Mouse (Mus musculus) forebrain, embryonic 14.5 days (tissue): ENCODE data around the gene 4930467E23Rik. TPM values are rescaled to one million over a fixed set of nuclear protein-coding genes. Genes with fewer than 3 reads are reported as not detected.
"Not testable (repeated sequence)": the region's sequence is repeated elsewhere in the genome, so short reads cannot be mapped to it uniquely, and the experiment has no call there.

Experiments
- ATAC-seq: fragments of 200-750 bp; cut with Nextera tagmentation; 2 replicates; pipeline ENCODE4 v1.8.0; 2017; ENCODE audit warnings: mild to moderate bottlenecking, moderate library complexity
- DNase-seq: peaks from one replicate; pipeline ENCODE4 v3.0.0-alpha.2; 2015; ENCODE audit warnings: low spot score
- H3K27ac ChIP-seq: fragments of 300-500 bp; sonication (generic); 2 replicates; pipeline ENCODE4 v1.5.1; 2014; ENCODE audit warnings: low read depth, mild to moderate bottlenecking, control low read depth, low read length, moderate library complexity
- H3K27me3 ChIP-seq: fragments of 300-500 bp; sonication (generic); replicated peaks from 2 replicates; pipeline ENCODE4 v1.6.1; 2014; ENCODE audit warnings: low read length, control low read depth, mixed read lengths; ENCODE audit not compliant: control insufficient read depth, insufficient read depth
- H3K36me3 ChIP-seq: fragments of 300-500 bp; sonication (generic); 2 replicates; pipeline ENCODE4 v1.6.1; 2014; ENCODE audit warnings: low read length, control low read depth; ENCODE audit not compliant: control insufficient read depth, insufficient read depth
- H3K4me1 ChIP-seq: fragments of 300-500 bp; sonication (generic); 2 replicates; pipeline ENCODE4 v1.6.1; 2014; ENCODE audit warnings: antibody characterized with exemption, low read length, control low read depth; ENCODE audit not compliant: control insufficient read depth, insufficient read depth
- H3K4me2 ChIP-seq: fragments of 300-500 bp; sonication (generic); 2 replicates; pipeline ENCODE4 v1.6.1; 2014; ENCODE audit warnings: mild to moderate bottlenecking, control low read depth, low read length
- H3K4me3 ChIP-seq: fragments of 300-500 bp; sonication (generic); 2 replicates; pipeline ENCODE4 v1.5.1; 2014; ENCODE audit warnings: low read depth, low read length, control low read depth
- H3K9ac ChIP-seq: fragments of 300-500 bp; sonication (generic); 2 replicates; pipeline ENCODE4 v1.6.1; 2014; ENCODE audit warnings: mild to moderate bottlenecking, low read length, control low read depth, moderate library complexity
- H3K9me3 ChIP-seq: fragments of 300-500 bp; sonication (generic); replicated peaks from 2 replicates; pipeline ENCODE4 v1.6.1; 2016; ENCODE audit warnings: low read length, control low read depth, mixed read lengths; ENCODE audit not compliant: control insufficient read depth
- WGBS: fragments of 180-500 bp; shearing (Covaris S2); extraction: QIAGEN DNeasy Blood & Tissue Kit; methylation state at CpG from one replicate; pipeline ENCODE4 v1.1.7; 2014; 5-methylcytosine and 5-hydroxymethylcytosine counted together
- polyA plus RNA-seq: library from polyadenylated mRNA; unstranded; fragments of >200 nt; fragmentation: Nextera tagmentation; extraction: Ambion mirVana; gene quantifications from 2 replicates; pipeline ENCODE4 v1.2.1, GENCODE M21; 2014

4930467E23Rik gene
- polyA plus RNA-seq, 1 experiment from 2014 or later: not detected

- ATAC-seq: peak; percentile 57; the same call in 1 of the 2 replicates
- WGBS: 85% methylated on average over 13 of the region's 15 CpGs
- not testable (repeated sequence) for H3K27ac ChIP-seq, H3K4me2 ChIP-seq, H3K9ac ChIP-seq, H3K36me3 ChIP-seq, H3K4me3 ChIP-seq, H3K4me1 ChIP-seq, H3K9me3 ChIP-seq, DNase-seq, H3K27me3 ChIP-seq
These were observed 21.5 kb upstream of the 4930467E23Rik start for GRCm38 (mm10) chr8:19707761-19708443.

- not testable (repeated sequence) for DNase-seq, H3K9ac ChIP-seq, ATAC-seq, H3K4me1 ChIP-seq, H3K27ac ChIP-seq, H3K4me2 ChIP-seq, H3K4me3 ChIP-seq, H3K36me3 ChIP-seq, H3K9me3 ChIP-seq, H3K27me3 ChIP-seq
These were observed 20.4 kb upstream of the 4930467E23Rik start for GRCm38 (mm10) chr8:19708976-19709375.

GRCm38 (mm10) chr8:19709488-19709887 is 19.9 kb upstream of the 4930467E23Rik start:
- not testable (repeated sequence) for H3K4me3 ChIP-seq, H3K36me3 ChIP-seq, H3K4me2 ChIP-seq, H3K9ac ChIP-seq, H3K27me3 ChIP-seq, DNase-seq, H3K27ac ChIP-seq, H3K4me1 ChIP-seq, ATAC-seq
- H3K9me3 ChIP-seq: peaks cover 11% of the 10 kb centered on the region; the same call in 1 of the 2 replicates
- WGBS: 89% methylated on average over 4 of the region's 4 CpGs

- H3K4me2 ChIP-seq, H3K27ac ChIP-seq, DNase-seq, H3K9ac ChIP-seq, H3K36me3 ChIP-seq, H3K4me1 ChIP-seq, H3K4me3 ChIP-seq, H3K27me3 ChIP-seq: not testable (repeated sequence)
- peaks cover 11% of the 10 kb centered on the region; the same call in 1 of the 2 replicates for H3K9me3 ChIP-seq
- WGBS: 86% methylated on average over 5 of the region's 9 CpGs
- peak; percentile 61; the same call in 1 of the 2 replicates for ATAC-seq
These were observed 18.1 kb upstream of the 4930467E23Rik start for GRCm38 (mm10) chr8:19711171-19711860.

GRCm38 (mm10) chr8:19712227-19712750 is 17.1 kb upstream of the 4930467E23Rik start:
- H3K4me1 ChIP-seq, DNase-seq, ATAC-seq, H3K9me3 ChIP-seq, H3K27me3 ChIP-seq, H3K36me3 ChIP-seq, H3K4me3 ChIP-seq, H3K9ac ChIP-seq, H3K4me2 ChIP-seq, H3K27ac ChIP-seq: not testable (repeated sequence)
- 100% methylated on average over 2 of the region's 2 CpGs for WGBS

GRCm38 (mm10) chr8:19712816-19713215 is 16.6 kb upstream of the 4930467E23Rik start:
- not testable (repeated sequence) for H3K4me3 ChIP-seq, ATAC-seq, DNase-seq, H3K27me3 ChIP-seq, H3K4me1 ChIP-seq, H3K9ac ChIP-seq, H3K36me3 ChIP-seq, H3K27ac ChIP-seq, H3K9me3 ChIP-seq, H3K4me2 ChIP-seq
- 77% methylated on average over 4 of the region's 4 CpGs for WGBS

GRCm38 (mm10) chr8:19713232-19713834 is 16.0 kb upstream of the 4930467E23Rik start:
- not testable (repeated sequence) for H3K36me3 ChIP-seq, H3K27ac ChIP-seq, H3K4me3 ChIP-seq, H3K4me1 ChIP-seq, H3K9me3 ChIP-seq, DNase-seq, ATAC-seq, H3K4me2 ChIP-seq, H3K9ac ChIP-seq, H3K27me3 ChIP-seq
- WGBS: 87% methylated on average over 7 of the region's 7 CpGs

GRCm38 (mm10) chr8:19714426-19714825 is 14.9 kb upstream of the 4930467E23Rik start:
- 91% methylated on average over 2 of the region's 2 CpGs for WGBS
- H3K4me2 ChIP-seq, H3K36me3 ChIP-seq, H3K27ac ChIP-seq, H3K9me3 ChIP-seq, DNase-seq, H3K9ac ChIP-seq, H3K27me3 ChIP-seq, H3K4me3 ChIP-seq, ATAC-seq, H3K4me1 ChIP-seq: not testable (repeated sequence)
